Mouse (Mus musculus) adrenal gland, adult 18-20 months (tissue): ENCODE measurements around the gene Pimreg. TPM values are rescaled to one million over a fixed set of nuclear protein-coding genes. Genes with fewer than 3 reads are reported as not detected.

Experiments used
- total RNA-seq, 2 experiments: library from RNA; stranded (reverse); gene quantifications; 1 replicate in 1 of 2; 2 replicates in 1 of 2; pipeline ENCODE4 v1.2.3; 2021

Gene Pimreg
- total RNA-seq, 2 experiments from 2014 or later = 0.51 to 2.1 TPM

Other genes starting within 250 kb of the Pimreg start
- not detected for gene Aipl1, start 4.5 kb upstream of the Pimreg start, total RNA-seq
- 1 to 10 TPM; 3.3 to 7.6 TPM for gene Pitpnm3, start 93.7 kb downstream of the Pimreg start, total RNA-seq
- under 1 TPM; 0.70 to 0.76 TPM for gene Gm43951, start 164.8 kb downstream of the Pimreg start, total RNA-seq
- 1 to 10 TPM; 5.6 to 6.6 TPM for gene 4933427D14Rik, start 165.4 kb downstream of the Pimreg start, total RNA-seq
- 10 to 100 TPM; 80.1 to 86.3 TPM for gene Txndc17, start 165.5 kb downstream of the Pimreg start, total RNA-seq
- gene Med31, start 173.6 kb downstream of the Pimreg start, total RNA-seq = 10 to 100 TPM; 11.2 to 12.3 TPM
- gene Slc13a5, start 225.2 kb downstream of the Pimreg start, total RNA-seq = not detected